Mouse (Mus musculus): ENCODE data around the gene Arl2.

Arl2 gene

DNA sequence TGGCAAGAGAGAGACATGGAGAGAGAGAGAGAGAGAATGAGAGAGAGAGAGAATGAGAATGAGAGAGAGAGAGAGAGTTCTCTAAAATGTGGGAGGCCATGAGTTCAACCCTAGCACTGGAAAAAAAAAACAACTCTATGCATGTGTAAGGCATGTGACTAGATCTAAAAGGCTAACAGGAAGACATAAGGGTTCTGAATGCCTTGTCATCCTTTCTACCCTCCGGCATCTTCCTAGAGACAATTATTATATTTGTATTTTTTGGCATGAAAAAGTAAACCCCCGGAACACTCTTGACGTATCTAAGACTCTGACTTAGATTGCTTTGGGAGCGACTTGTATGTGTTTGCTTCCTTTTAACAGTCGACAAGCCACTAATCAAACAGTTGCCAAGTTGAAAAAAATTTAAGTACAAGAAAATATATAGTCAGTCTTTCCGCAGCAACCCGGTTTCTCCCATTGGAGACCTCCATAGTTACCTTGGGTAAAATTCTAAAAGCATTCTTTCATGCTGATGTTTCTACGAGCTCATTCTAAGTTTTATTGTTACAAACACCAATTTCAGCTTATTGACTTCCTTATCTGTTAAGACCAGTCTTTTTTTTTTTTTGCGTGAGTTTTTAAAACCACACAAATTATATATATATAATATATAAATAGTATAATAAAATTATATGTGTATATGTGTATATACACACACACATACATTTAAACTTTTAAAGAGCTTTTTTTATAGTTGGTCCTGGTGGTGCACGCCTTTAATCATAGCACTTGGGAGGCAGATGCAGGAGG lies 14.4 kb downstream of the Arl2 start:
- no peak for DNase-seq (ENCODE audit: low spot score)

GRCm38 (mm10) chr19:6126289-6126688 lies 15.1 kb downstream of the Arl2 start:
- peak; percentile 61 for DNase-seq (ENCODE audit: low spot score)

- DNase-seq (ENCODE audit: low spot score), result no peak
These were observed 16.4 kb downstream of the Arl2 start for GRCm38 (mm10) chr19:6124898-6125297.

- no peak for DNase-seq (ENCODE audit: low spot score)
These were observed 18.0 kb downstream of the Arl2 start for GRCm38 (mm10) chr19:6123330-6123729.

GRCm38 (mm10) chr19:6121761-6122160 lies 19.6 kb downstream of the Arl2 start:
- DNase-seq (ENCODE audit: low spot score), result no peak

DNA sequence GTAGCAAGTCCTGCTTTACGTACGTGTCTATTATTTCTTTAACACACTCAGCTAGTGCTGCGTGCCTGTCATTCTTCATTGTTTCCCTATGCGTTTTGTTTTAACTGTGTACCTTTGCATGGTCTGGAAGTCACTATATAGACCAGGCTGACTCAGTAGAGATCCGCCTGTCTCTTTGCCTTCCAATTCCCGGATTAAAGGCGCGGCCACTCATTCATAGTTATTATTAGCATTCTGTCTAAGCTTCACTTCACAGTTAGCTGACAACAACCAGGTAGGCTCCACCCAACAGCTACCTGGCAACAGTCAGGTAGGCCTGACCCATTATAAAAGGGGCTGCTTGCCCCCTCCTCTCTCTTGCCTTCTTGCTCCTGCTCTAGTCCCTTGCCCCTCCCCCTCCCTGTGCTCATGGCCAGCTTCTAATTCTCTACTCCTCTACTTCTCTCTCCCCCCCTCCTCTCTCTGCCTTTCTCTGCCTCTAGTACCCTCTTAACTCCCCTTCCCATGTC lies 22.6 kb downstream of the Arl2 start:
- DNase-seq (ENCODE audit: low spot score), result no peak

- DNase-seq (ENCODE audit: low spot score), result peak; percentile 89
These were observed 23.2 kb downstream of the Arl2 start, which contains the start of gene Sac3d1 for GRCm38 (mm10) chr19:6117986-6118676. Sac3d1 (minus strand) TSS chr19:6118650.

- DNase-seq (ENCODE audit: low spot score), result no peak
These were observed 23.9 kb downstream of the Arl2 start for GRCm38 (mm10) chr19:6117346-6117985.

- DNase-seq (ENCODE audit: low spot score), result no peak
These were observed 25.1 kb downstream of the Arl2 start for GRCm38 (mm10) chr19:6116113-6116850.

GRCm38 (mm10) chr19:6113116-6113515 lies 28.2 kb downstream of the Arl2 start:
- DNase-seq (ENCODE audit: low spot score), result no peak

DNA sequence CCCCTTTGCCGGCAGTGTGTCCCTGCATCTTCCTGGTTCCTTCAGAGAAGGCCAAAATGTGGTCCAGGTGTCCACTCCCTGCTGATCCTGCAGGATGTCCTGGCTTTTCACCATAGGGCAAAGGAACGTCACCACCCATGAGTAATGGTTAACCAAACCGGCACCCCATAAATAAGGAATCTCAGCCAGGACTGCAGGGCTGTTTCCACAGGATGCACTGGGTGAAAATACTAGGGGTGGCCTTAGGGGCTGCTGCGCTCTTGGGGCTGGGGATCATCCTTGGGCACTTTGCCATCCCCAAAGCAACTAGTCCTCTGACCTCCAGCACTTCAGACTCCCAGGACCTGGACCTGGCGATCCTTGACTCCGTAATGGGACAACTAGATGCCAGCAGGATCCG lies 35.8 kb downstream of the Arl2 start, which contains the start of gene Naaladl1:
Gene Naaladl1, plus strand, starts transcription at position 197 of the 400 bp plus-strand sequence.
- DNase-seq (ENCODE audit: low spot score), result no peak

GRCm38 (mm10) chr19:6104476-6104875 lies 36.9 kb downstream of the Arl2 start:
- DNase-seq (ENCODE audit: low spot score), result no peak

DNA sequence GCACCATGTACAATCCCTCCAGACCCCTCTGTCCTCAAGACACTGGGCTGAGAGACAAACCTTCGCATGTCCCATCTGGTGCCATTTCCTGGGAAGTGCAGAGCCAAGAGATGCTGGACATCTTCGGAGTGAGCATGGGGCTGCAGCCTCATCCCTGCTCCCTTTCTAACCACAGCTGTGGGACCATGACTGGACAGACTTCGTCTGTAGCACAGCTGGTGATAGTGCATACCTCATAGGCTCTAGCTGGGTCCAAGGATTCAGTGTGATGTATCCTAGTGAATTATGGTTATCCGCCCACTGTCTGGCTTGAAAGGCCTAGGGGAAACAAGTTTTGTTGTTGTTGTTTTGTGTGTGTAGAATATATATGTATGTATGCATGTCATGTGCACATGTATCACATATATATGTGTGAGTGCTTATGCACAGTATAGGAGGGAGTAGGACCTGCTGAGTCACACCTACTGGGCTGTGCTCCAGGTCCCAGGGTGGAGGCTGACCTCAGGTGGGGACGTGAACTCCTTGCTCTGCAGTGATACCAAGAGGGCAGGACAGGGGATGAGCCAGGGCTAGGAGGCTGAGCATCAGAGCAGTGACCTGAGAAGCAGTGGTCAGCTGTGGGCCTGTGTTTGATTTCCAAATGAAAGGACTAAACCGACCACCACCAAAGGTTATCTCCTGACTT lies 39.0 kb downstream of the Arl2 start:
- no peak for DNase-seq (ENCODE audit: low spot score)

DNA sequence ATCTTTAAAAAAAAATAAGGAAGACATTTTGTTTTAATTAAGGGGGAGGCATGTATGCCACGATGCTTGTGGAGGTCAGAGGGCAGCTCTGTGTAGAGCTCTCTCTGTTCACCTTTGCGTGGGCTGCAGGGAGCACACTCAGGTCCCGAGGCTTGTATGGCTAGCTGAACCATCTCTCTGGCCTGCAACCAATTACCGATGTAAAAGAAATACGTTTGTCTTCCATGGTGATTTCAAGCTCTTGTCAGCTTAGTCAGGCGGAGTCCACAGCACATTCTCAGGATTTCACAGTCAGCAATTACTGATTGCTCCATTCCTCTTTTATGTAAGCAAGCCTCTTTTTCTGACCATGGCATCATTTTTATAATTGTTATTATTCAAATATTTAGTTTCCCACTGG lies 40.2 kb downstream of the Arl2 start:
- DNase-seq (ENCODE audit: low spot score), result no peak

GRCm38 (mm10) chr19:6097847-6098246 lies 43.5 kb downstream of the Arl2 start:
- DNase-seq (ENCODE audit: low spot score), result no peak

- DNase-seq (ENCODE audit: low spot score), result no peak
These were observed 47.2 kb downstream of the Arl2 start, which contains the start of gene AC131692.1 for GRCm38 (mm10) chr19:6094119-6094518. AC131692.1 (plus strand) TSS chr19:6094419.

- DNase-seq (ENCODE audit: low spot score), result no peak
These were observed 52.5 kb downstream of the Arl2 start for GRCm38 (mm10) chr19:6088841-6089240.

GRCm38 (mm10) chr19:6085417-6085879 lies 55.9 kb downstream of the Arl2 start:
- no peak for DNase-seq (ENCODE audit: low spot score)

DNA sequence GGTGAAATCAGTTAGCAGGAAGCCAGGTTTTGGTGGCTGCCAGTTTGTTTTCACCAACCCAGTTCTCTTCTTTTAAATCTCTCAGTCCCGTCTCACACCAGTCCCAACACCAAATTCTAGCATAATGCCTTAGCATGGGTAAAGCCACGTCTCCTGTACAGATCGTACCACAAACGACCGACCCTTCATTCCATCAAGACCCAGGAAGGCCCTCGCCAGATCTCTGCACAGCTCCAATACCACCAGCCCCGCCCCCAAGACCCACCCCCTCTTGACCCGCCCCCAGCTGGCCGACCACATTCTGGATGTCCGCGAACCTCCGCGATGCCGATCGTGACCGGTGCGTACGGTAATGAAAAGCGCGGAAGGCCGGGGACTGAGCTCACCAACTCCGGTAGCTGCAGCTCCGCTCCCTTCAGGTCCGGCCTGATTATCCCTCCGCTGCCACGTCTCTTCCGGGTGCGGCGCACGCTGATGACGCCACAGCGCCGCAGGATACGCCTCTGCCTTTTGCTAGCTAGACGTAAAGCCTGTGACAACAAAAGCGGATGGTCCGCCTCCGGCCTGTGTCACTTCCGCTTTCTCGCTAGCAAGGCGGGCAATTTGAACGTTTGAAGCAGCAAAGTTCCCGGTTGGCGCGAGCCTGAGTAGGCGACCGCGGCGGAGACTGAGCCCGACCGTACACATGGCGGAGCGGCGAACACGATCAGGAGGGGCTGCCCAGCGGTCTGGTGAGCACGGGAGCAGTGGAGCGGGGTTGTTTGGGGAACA lies 56.7 kb downstream of the Arl2 start, which contains the start of the genes Zfpl1 and Cdca5:
Gene Zfpl1, minus strand, starts transcription at position 479 of the 771 bp plus-strand sequence.
Gene Cdca5, plus strand, starts transcription at position 506 of the 771 bp plus-strand sequence.
- DNase-seq (ENCODE audit: low spot score), result peak; percentile 97

Data from layer of hippocampus, adult 11-12 months (tissue).